Mouse (Mus musculus) embryonic fibroblast, embryonic 13.5 days (primary cell): ENCODE results near the gene Tor1aip1.

Experiments
- CTCF ChIP-seq: IDR thresholded peaks from 2 replicates; pipeline ENCODE4 v1.5.1; 2011; ENCODE audit warnings: mild to moderate bottlenecking, control low read depth, low read length, moderate library complexity, borderline replicate concordance; ENCODE audit not compliant: insufficient read depth
- POLR2A ChIP-seq: IDR thresholded peaks from 2 replicates; pipeline ENCODE4 v1.6.1; 2011; ENCODE audit warnings: low read depth, mild to moderate bottlenecking, control low read depth, low read length, moderate library complexity

DNA sequence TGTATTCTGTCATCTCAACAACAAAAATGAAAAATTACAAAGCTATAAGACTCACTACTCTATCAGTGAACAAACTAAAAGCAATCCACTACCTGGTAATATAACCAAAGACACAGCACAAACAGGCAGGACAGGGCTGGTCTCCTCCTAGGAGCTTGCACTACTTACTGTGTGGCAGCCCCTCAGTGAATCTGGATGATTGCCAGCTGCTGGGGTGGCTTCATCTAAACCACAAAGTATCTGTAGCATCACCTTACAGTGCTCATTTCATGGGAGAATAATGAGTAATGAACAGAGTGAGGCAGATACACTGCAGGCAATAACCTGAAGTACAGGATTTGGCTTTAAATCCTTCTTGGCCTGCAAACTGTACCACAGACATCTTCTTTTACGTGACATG, 16.5 kb downstream of the Tor1aip1 start:
- TF ChIP-seq CTCF = no peak
- TF ChIP-seq POLR2A = no peak
